Mouse (Mus musculus): ENCODE measurements around the gene Pla1a. TPM values are rescaled to one million over a fixed set of nuclear protein-coding genes. Genes with fewer than 3 reads are reported as not detected.

The Pla1a gene
- polyA plus RNA-seq, 1 experiment from 2014 or later: 0.23 TPM

- H3K9ac ChIP-seq (ENCODE audit: low read length): no peak overlapping the region
Observed at GRCm38 (mm10) chr16:38365390-38365789, 67.6 kb downstream of the Pla1a start.

GRCm38 (mm10) chr16:38363657-38364056 is 69.3 kb downstream of the Pla1a start:
- H3K4me1 ChIP-seq (ENCODE audit: control insufficient read depth, insufficient read depth, low read length): no peaks in the 10 kb centered on the region
- no peak overlapping the region for H3K27ac ChIP-seq (ENCODE audit: low read depth, low read length)
- no peak overlapping the region for H3K4me2 ChIP-seq (ENCODE audit: low read depth)
- DNase-seq (ENCODE audit: low spot score): no peak
- no peak overlapping the region for H3K9ac ChIP-seq (ENCODE audit: low read length)
- no peak for ATAC-seq (ENCODE audit: insufficient read depth, low FRiP score, low TSS enrichment)
- H3K4me3 ChIP-seq (ENCODE audit: low read depth, low read length): no peak overlapping the region
- H3K9me3 ChIP-seq (ENCODE audit: control insufficient read depth, low read length): no peaks in the 10 kb centered on the region
- H3K27me3 ChIP-seq (ENCODE audit: control insufficient read depth, insufficient read depth, low read length): no peaks in the 10 kb centered on the region
- no peaks in the 10 kb centered on the region for H3K36me3 ChIP-seq (ENCODE audit: control insufficient read depth, insufficient read depth, low read length)
- 92% methylated on average over 7 of the region's 7 CpGs for WGBS

More at GRCm38 (mm10) chr16:38365390-38365789, 67.6 kb downstream of the Pla1a start:
- 87% methylated on average over 10 of the region's 10 CpGs for WGBS
- H3K4me1 ChIP-seq (ENCODE audit: control insufficient read depth, insufficient read depth, low read length): no peaks in the 10 kb centered on the region
- no peak for DNase-seq (ENCODE audit: low spot score)
- H3K27ac ChIP-seq (ENCODE audit: low read depth, low read length): no peak overlapping the region
- no peaks in the 10 kb centered on the region for H3K27me3 ChIP-seq (ENCODE audit: control insufficient read depth, insufficient read depth, low read length)
- H3K4me3 ChIP-seq (ENCODE audit: low read depth, low read length): no peak overlapping the region
- H3K36me3 ChIP-seq (ENCODE audit: control insufficient read depth, insufficient read depth, low read length): no peaks in the 10 kb centered on the region
- no peak for ATAC-seq (ENCODE audit: insufficient read depth, low FRiP score, low TSS enrichment)
- H3K9me3 ChIP-seq (ENCODE audit: control insufficient read depth, low read length): no peaks in the 10 kb centered on the region
- H3K4me2 ChIP-seq (ENCODE audit: low read depth): no peak overlapping the region

GRCm38 (mm10) chr16:38363256-38363595 is 69.7 kb downstream of the Pla1a start:
- no peak for DNase-seq (ENCODE audit: low spot score)
- Histone ChIP-seq H3K27me3 (ENCODE audit: control insufficient read depth, insufficient read depth, low read length) (no peaks in the 10 kb centered on the region), H3K36me3 (ENCODE audit: control insufficient read depth, insufficient read depth, low read length) (no peaks in the 10 kb centered on the region), H3K4me2 (ENCODE audit: low read depth) (no peak overlapping the region), H3K4me3 (ENCODE audit: low read depth, low read length) (no peak overlapping the region), H3K4me1 (ENCODE audit: control insufficient read depth, insufficient read depth, low read length) (no peaks in the 10 kb centered on the region), H3K9me3 (ENCODE audit: control insufficient read depth, low read length) (no peaks in the 10 kb centered on the region), H3K27ac (ENCODE audit: low read depth, low read length) (no peak overlapping the region), H3K9ac (ENCODE audit: low read length) (no peak overlapping the region)
- no peak for ATAC-seq (ENCODE audit: insufficient read depth, low FRiP score, low TSS enrichment)
- 86% methylated on average over 3 of the region's 3 CpGs for WGBS

GRCm38 (mm10) chr16:38362493-38363255 is 70.3 kb downstream of the Pla1a start:
- no peaks in the 10 kb centered on the region for H3K27me3 ChIP-seq (ENCODE audit: control insufficient read depth, insufficient read depth, low read length)
- H3K27ac ChIP-seq (ENCODE audit: low read depth, low read length): no peak overlapping the region
- no peak overlapping the region for H3K9ac ChIP-seq (ENCODE audit: low read length)
- H3K4me2 ChIP-seq (ENCODE audit: low read depth): no peak overlapping the region
- ATAC-seq (ENCODE audit: insufficient read depth, low FRiP score, low TSS enrichment): no peak
- WGBS: 84% methylated on average over 20 of the region's 20 CpGs
- H3K36me3 ChIP-seq (ENCODE audit: control insufficient read depth, insufficient read depth, low read length): no peaks in the 10 kb centered on the region
- DNase-seq (ENCODE audit: low spot score): no peak
- no peaks in the 10 kb centered on the region for H3K4me1 ChIP-seq (ENCODE audit: control insufficient read depth, insufficient read depth, low read length)
- H3K9me3 ChIP-seq (ENCODE audit: control insufficient read depth, low read length): no peaks in the 10 kb centered on the region
- H3K4me3 ChIP-seq (ENCODE audit: low read depth, low read length): no peak overlapping the region

GRCm38 (mm10) chr16:38361933-38362332 is 71.0 kb downstream of the Pla1a start, which contains the start of gene Popdc2:
Gene Popdc2, plus strand, starts transcription at chr16:38362209.
- WGBS: 71% methylated on average over 10 of the region's 10 CpGs
- DNase-seq (ENCODE audit: low spot score) (no peak), ATAC-seq (ENCODE audit: insufficient read depth, low FRiP score, low TSS enrichment) (no peak)
- Histone ChIP-seq H3K4me2 (ENCODE audit: low read depth) (no peak within 1 kb of the TSS), H3K4me3 (ENCODE audit: low read depth, low read length) (no peak within 1 kb of the TSS), H3K27me3 (ENCODE audit: control insufficient read depth, insufficient read depth, low read length) (no peaks in the 10 kb centered on the region), H3K4me1 (ENCODE audit: control insufficient read depth, insufficient read depth, low read length) (no peaks in the 10 kb centered on the region), H3K9me3 (ENCODE audit: control insufficient read depth, low read length) (no peaks in the 10 kb centered on the region), H3K9ac (ENCODE audit: low read length) (no peak within 1 kb of the TSS), H3K36me3 (ENCODE audit: control insufficient read depth, insufficient read depth, low read length) (no peaks in the 10 kb centered on the region), H3K27ac (ENCODE audit: low read depth, low read length) (no peak within 1 kb of the TSS)

GRCm38 (mm10) chr16:38360317-38360716 is 72.6 kb downstream of the Pla1a start:
- ATAC-seq (ENCODE audit: insufficient read depth, low FRiP score, low TSS enrichment): no peak
- Histone ChIP-seq H3K27ac (ENCODE audit: low read depth, low read length) (no peak overlapping the region), H3K27me3 (ENCODE audit: control insufficient read depth, insufficient read depth, low read length) (no peaks in the 10 kb centered on the region), H3K4me1 (ENCODE audit: control insufficient read depth, insufficient read depth, low read length) (no peaks in the 10 kb centered on the region), H3K4me3 (ENCODE audit: low read depth, low read length) (no peak overlapping the region), H3K9ac (ENCODE audit: low read length) (no peak overlapping the region), H3K36me3 (ENCODE audit: control insufficient read depth, insufficient read depth, low read length) (no peaks in the 10 kb centered on the region), H3K4me2 (ENCODE audit: low read depth) (no peak overlapping the region), H3K9me3 (ENCODE audit: control insufficient read depth, low read length) (no peaks in the 10 kb centered on the region)
- WGBS: 29% methylated on average over 2 of the region's 2 CpGs
- DNase-seq (ENCODE audit: low spot score): no peak

- H3K27me3 ChIP-seq (ENCODE audit: control insufficient read depth, insufficient read depth, low read length): no peaks in the 10 kb centered on the region
- no peak overlapping the region for H3K27ac ChIP-seq (ENCODE audit: low read depth, low read length)
- H3K4me1 ChIP-seq (ENCODE audit: control insufficient read depth, insufficient read depth, low read length): no peaks in the 10 kb centered on the region
- no peak for ATAC-seq (ENCODE audit: insufficient read depth, low FRiP score, low TSS enrichment)
- H3K9ac ChIP-seq (ENCODE audit: low read length): no peak overlapping the region
- 85% methylated on average over 3 of the region's 3 CpGs for WGBS
- H3K4me3 ChIP-seq (ENCODE audit: low read depth, low read length): no peak overlapping the region
- DNase-seq (ENCODE audit: low spot score): no peak
- H3K9me3 ChIP-seq (ENCODE audit: control insufficient read depth, low read length): no peaks in the 10 kb centered on the region
- H3K4me2 ChIP-seq (ENCODE audit: low read depth): no peak overlapping the region
- no peaks in the 10 kb centered on the region for H3K36me3 ChIP-seq (ENCODE audit: control insufficient read depth, insufficient read depth, low read length)
Observed at GRCm38 (mm10) chr16:38359857-38360256, 73.1 kb downstream of the Pla1a start.

GRCm38 (mm10) chr16:38359241-38359640 is 73.7 kb downstream of the Pla1a start:
- Histone ChIP-seq H3K27ac (ENCODE audit: low read depth, low read length) (no peak overlapping the region), H3K36me3 (ENCODE audit: control insufficient read depth, insufficient read depth, low read length) (no peaks in the 10 kb centered on the region), H3K4me2 (ENCODE audit: low read depth) (no peak overlapping the region), H3K4me3 (ENCODE audit: low read depth, low read length) (no peak overlapping the region), H3K9ac (ENCODE audit: low read length) (no peak overlapping the region), H3K4me1 (ENCODE audit: control insufficient read depth, insufficient read depth, low read length) (no peaks in the 10 kb centered on the region), H3K9me3 (ENCODE audit: control insufficient read depth, low read length) (no peaks in the 10 kb centered on the region), H3K27me3 (ENCODE audit: control insufficient read depth, insufficient read depth, low read length) (no peaks in the 10 kb centered on the region)
- DNase-seq (ENCODE audit: low spot score) (no peak), ATAC-seq (ENCODE audit: insufficient read depth, low FRiP score, low TSS enrichment) (no peak)
- 98% methylated on average over 2 of the region's 2 CpGs for WGBS

GRCm38 (mm10) chr16:38358256-38358812 is 74.6 kb downstream of the Pla1a start:
- H3K4me3 ChIP-seq (ENCODE audit: low read depth, low read length): no peak overlapping the region
- no peaks in the 10 kb centered on the region for H3K27me3 ChIP-seq (ENCODE audit: control insufficient read depth, insufficient read depth, low read length)
- H3K36me3 ChIP-seq (ENCODE audit: control insufficient read depth, insufficient read depth, low read length): no peaks in the 10 kb centered on the region
- no peaks in the 10 kb centered on the region for H3K9me3 ChIP-seq (ENCODE audit: control insufficient read depth, low read length)
- 87% methylated on average over 6 of the region's 6 CpGs for WGBS
- no peaks in the 10 kb centered on the region for H3K4me1 ChIP-seq (ENCODE audit: control insufficient read depth, insufficient read depth, low read length)
- no peak for ATAC-seq (ENCODE audit: insufficient read depth, low FRiP score, low TSS enrichment)
- no peak overlapping the region for H3K4me2 ChIP-seq (ENCODE audit: low read depth)
- DNase-seq (ENCODE audit: low spot score): no peak
- H3K27ac ChIP-seq (ENCODE audit: low read depth, low read length): no peak overlapping the region
- no peak overlapping the region for H3K9ac ChIP-seq (ENCODE audit: low read length)

All from neural tube, embryonic 11.5 days (tissue).